Mouse (Mus musculus) spleen, adult 2 months (tissue): ENCODE results near the gene Dnajb12. TPM values are rescaled to one million over a fixed set of nuclear protein-coding genes. Genes with fewer than 3 reads are reported as not detected.

Source experiments
- DNase-seq, 2 experiments: peaks; one replicate each; pipeline versions ENCODE4 v3.0.0 to v3.0.0-alpha.2; 2012 to 2021; ENCODE audit warnings: low spot score in 2 of 2, low read depth in 1 of 2
- H3K27ac ChIP-seq: fragments of 200-500 bp; 2 replicates; pipeline ENCODE4 v1.5.1; 2012; ENCODE audit warnings: low read length, inconsistent platforms; ENCODE audit not compliant: insufficient read depth
- H3K27me3 ChIP-seq: fragments of 200-500 bp; 2 replicates; pipeline ENCODE4 v1.6.1; 2012; ENCODE audit warnings: mild to moderate bottlenecking, moderate library complexity, low read length, inconsistent platforms; ENCODE audit not compliant: control insufficient read depth, insufficient read depth
- H3K36me3 ChIP-seq: fragments of 200-500 bp; 2 replicates; pipeline ENCODE4 v1.6.1; 2012; ENCODE audit warnings: mild to moderate bottlenecking, low read length, inconsistent platforms; ENCODE audit not compliant: control insufficient read depth, insufficient read depth
- H3K4me1 ChIP-seq: fragments of 200-500 bp; 2 replicates; pipeline ENCODE4 v1.6.1; 2011; ENCODE audit warnings: inconsistent platforms; ENCODE audit not compliant: control insufficient read depth, insufficient read depth, insufficient read length
- H3K4me3 ChIP-seq: fragments of 200-500 bp; 2 replicates; pipeline ENCODE4 v1.5.1; 2011; ENCODE audit warnings: mild to moderate bottlenecking, inconsistent platforms; ENCODE audit not compliant: insufficient read depth, insufficient read length; ENCODE audit errors: extremely low read depth
- CTCF ChIP-seq: fragments of 200-500 bp; IDR thresholded peaks from 2 replicates; pipeline ENCODE4 v1.5.1; 2011; ENCODE audit warnings: mild to moderate bottlenecking, inconsistent platforms; ENCODE audit not compliant: insufficient read depth, insufficient read length, insufficient replicate concordance; ENCODE audit errors: extremely low read depth
- POLR2A ChIP-seq: fragments of 200-500 bp; IDR thresholded peaks from 2 replicates; pipeline ENCODE4 v1.6.1; 2011; ENCODE audit warnings: low read depth, low read length, inconsistent platforms
- WGBS: fragments of 180-500 bp; shearing (Covaris S2); methylation state at CpG from one replicate; pipeline ENCODE4 v1.1.7; 2018; 5-methylcytosine and 5-hydroxymethylcytosine counted together
- polyA plus RNA-seq: library from polyadenylated mRNA; depleted of rRNA; stranded (reverse); fragments of >200 nt; gene quantifications from 2 replicates; pipeline ENCODE4 v1.2.3, GENCODE M21; 2012

The Dnajb12 gene
- polyA plus RNA-seq, 1 experiment = 29.9 TPM

GRCm38 (mm10) chr10:59860684-59861083 is 18.7 kb upstream of the Dnajb12 start:
- no peak overlapping the region for H3K4me3 ChIP-seq
- no peak for DNase-seq
- peaks cover 2% of the 10 kb centered on the region; the same call in 1 of the 2 replicates for H3K36me3 ChIP-seq
- H3K4me1 ChIP-seq = peaks cover 7% of the 10 kb centered on the region; the same call in 1 of the 2 replicates
- H3K27me3 ChIP-seq = no peaks in the 10 kb centered on the region
- H3K27ac ChIP-seq = no peak overlapping the region
- TF ChIP-seq POLR2A (no peak), CTCF (no peak)
- WGBS = 69% methylated on average over 9 of the region's 9 CpGs

GRCm38 (mm10) chr10:59861201-59861600 is 18.2 kb upstream of the Dnajb12 start:
- TF ChIP-seq CTCF (no peak), POLR2A (no peak)
- Histone ChIP-seq H3K4me3 (no peak overlapping the region), H3K27me3 (no peaks in the 10 kb centered on the region), H3K27ac (no peak overlapping the region), H3K36me3 (peaks cover 2% of the 10 kb centered on the region; the same call in 1 of the 2 replicates), H3K4me1 (peaks cover 7% of the 10 kb centered on the region; the same call in 1 of the 2 replicates)
- WGBS = 87% methylated on average over 10 of the region's 10 CpGs
- no peak for DNase-seq

GRCm38 (mm10) chr10:59862816-59863440 is 16.4 kb upstream of the Dnajb12 start:
- Histone ChIP-seq H3K4me3 (no peak overlapping the region), H3K4me1 (peaks cover 7% of the 10 kb centered on the region; the same call in 1 of the 2 replicates), H3K27me3 (no peaks in the 10 kb centered on the region), H3K27ac (no peak overlapping the region), H3K36me3 (peaks cover 2% of the 10 kb centered on the region; the same call in 1 of the 2 replicates)
- TF ChIP-seq CTCF = no peak
- no peak for TF ChIP-seq POLR2A
- DNase-seq = no peak
- 93% methylated on average over 6 of the region's 6 CpGs for WGBS

GRCm38 (mm10) chr10:59863620-59864019 is 15.7 kb upstream of the Dnajb12 start:
- WGBS = 76% methylated on average over 4 of the region's 4 CpGs
- Histone ChIP-seq H3K27me3 (no peaks in the 10 kb centered on the region), H3K27ac (peak overlapping the region; percentile 12; the same call in 1 of the 2 replicates), H3K4me1 (peaks cover 7% of the 10 kb centered on the region; the same call in 1 of the 2 replicates), H3K36me3 (peaks cover 2% of the 10 kb centered on the region; the same call in 1 of the 2 replicates), H3K4me3 (no peak overlapping the region)
- TF ChIP-seq CTCF = no peak
- no peak for DNase-seq

GRCm38 (mm10) chr10:59864232-59864875 is 15.0 kb upstream of the Dnajb12 start:
- DNase-seq = peak in 1 of 2 experiments; percentile 28
- H3K36me3 ChIP-seq = peaks cover 2% of the 10 kb centered on the region; the same call in 1 of the 2 replicates
- TF ChIP-seq CTCF = no peak
- TF ChIP-seq POLR2A = no peak
- H3K4me1 ChIP-seq = peaks cover 7% of the 10 kb centered on the region; the same call in 1 of the 2 replicates
- WGBS = 42% methylated on average over 19 of the region's 19 CpGs
- peak overlapping the region; percentile 30 for H3K27ac ChIP-seq
- H3K4me3 ChIP-seq = no peak overlapping the region
- H3K27me3 ChIP-seq = no peaks in the 10 kb centered on the region

- DNase-seq = peak; percentile 72 to 85
- 10% methylated on average over 13 of the region's 13 CpGs for WGBS
- peak overlapping the region; percentile 30; the same call in 1 of the 2 replicates for H3K27ac ChIP-seq
Measured at GRCm38 (mm10) chr10:59864884-59865726, 14.3 kb upstream of the Dnajb12 start.

GRCm38 (mm10) chr10:59868266-59868665 is 11.1 kb upstream of the Dnajb12 start:
- Histone ChIP-seq H3K27me3 (no peaks in the 10 kb centered on the region), H3K27ac (no peak overlapping the region), H3K4me1 (peaks cover 7% of the 10 kb centered on the region; the same call in 1 of the 2 replicates), H3K4me3 (no peak overlapping the region), H3K36me3 (peaks cover under 1% of the 10 kb centered on the region; the same call in 1 of the 2 replicates)
- no peak for DNase-seq
- 90% methylated on average over 11 of the region's 11 CpGs for WGBS
- TF ChIP-seq POLR2A = no peak
- TF ChIP-seq CTCF = no peak

More at GRCm38 (mm10) chr10:59864884-59865726, 14.3 kb upstream of the Dnajb12 start:
- H3K27me3 ChIP-seq = no peaks in the 10 kb centered on the region
- peaks cover 2% of the 10 kb centered on the region; the same call in 1 of the 2 replicates for H3K36me3 ChIP-seq
- H3K4me3 ChIP-seq = no peak overlapping the region
- H3K4me1 ChIP-seq = peaks cover 7% of the 10 kb centered on the region; the same call in 1 of the 2 replicates
- peak; percentile 100 for TF ChIP-seq CTCF
- no peak for TF ChIP-seq POLR2A
